Mouse (Mus musculus): Measurements from ENCODE around the gene Vmn1r227.

Vmn1r227 gene

GRCm38 (mm10) chr17:20729543-20729942 lies at the start of gene Vmn1r227:
Vmn1r227 (plus strand) TSS chr17:20729843.
- DNase-seq = no peak

- no peak for DNase-seq
Measured at GRCm38 (mm10) chr17:20682543-20682942, 47.1 kb upstream of the Vmn1r227 start, which contains the start of gene Vmn1r226. Vmn1r226 (plus strand) TSS chr17:20682843.

GRCm38 (mm10) chr17:20786057-20786456 lies 56.4 kb downstream of the Vmn1r227 start, which contains the start of gene Vmn1r228:
Vmn1r228 (minus strand) TSS chr17:20786157.
- DNase-seq = no peak
